Mouse (Mus musculus): ENCODE data around the gene Nkrf.

GRCm38 (mm10) chrX:36906539-36906938 lies 3.8 kb upstream of the Nkrf start:
- TF ChIP-seq CTCF (IDR thresholded peaks at IDR 0.05; ENCODE audit: insufficient read depth, low read length) (peak; percentile 11; the same call in 1 of the 2 replicates), POLR2A (IDR thresholded peaks at IDR 0.05; ENCODE audit: borderline replicate concordance, extremely low read depth, low read depth, low read length) (no peak)

All from lung, adult 2 months (tissue).